ENCODE assay signal across 21 mouse cellular contexts in the genomic region with DNA sequence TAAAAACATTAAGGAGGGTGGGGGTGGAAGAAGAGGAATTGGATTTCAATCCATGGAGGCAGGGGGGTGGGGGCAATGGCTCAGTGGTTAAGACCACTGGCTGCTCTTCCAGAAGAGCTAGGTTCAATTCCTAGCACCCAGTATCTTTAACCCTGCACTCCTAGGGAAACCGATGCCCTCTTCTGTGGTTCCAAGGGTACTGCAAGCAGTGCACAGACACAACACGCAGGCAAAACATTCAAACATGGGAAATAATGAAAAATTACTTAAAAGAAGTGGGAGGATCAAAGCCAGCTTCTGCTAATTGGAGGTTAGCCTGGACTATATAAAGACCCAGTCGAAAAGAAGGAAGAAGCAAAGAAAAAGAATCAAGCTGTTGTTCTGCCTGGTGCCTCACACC. TPM values are rescaled to one million over a fixed set of nuclear protein-coding genes. Genes with fewer than 3 reads are reported as not detected.
A peak's percentile ranks its signal among the peaks of the same experiment; 100 is the strongest.
DNase-seq lines count a peak whose midpoint lies in the region; ATAC-seq and TF ChIP-seq lines count a peak whose summit lies in the region.
"Had no signal": no experiment of that assay in that cellular context is flagged by ENCODE, and none has a peak within 500 bp of the region (broad histone marks: within the 10 kb centered on the region; RNA-seq: fewer than 3 reads in every experiment).

No protein-coding gene starts in this region.

- no peak for DNase-seq in cerebellum, adult 2 months
- no peak for DNase-seq in cerebellum, adult 11-12 months
- no peak for DNase-seq in kidney, adult 2 months
- DNase-seq in kidney, postnatal 36 days: no peak
- peak; percentile 21 for DNase-seq in thymus, adult 2 months
- no peak for DNase-seq in thymus, postnatal 14 days
- no peak for DNase-seq in stomach, postnatal 0 days (ENCODE audit: low spot score)
- DNase-seq: adrenal gland, postnatal 36 days; kidney, adult 9 months had no signal

- TF ChIP-seq EP300 in stomach, postnatal 0 days (optimal IDR thresholded peaks at IDR 0.05): no peak

- no peak overlapping the region for H3K9ac ChIP-seq in stomach, postnatal 0 days (ENCODE audit: low read length)
- H3K9ac ChIP-seq: embryonic facial prominence, embryonic 12.5 days; limb, embryonic 13.5 days had no signal

- H3K4me1 ChIP-seq in cerebellum, adult 2 months (ENCODE audit: control insufficient read depth, insufficient read depth, low read length): no peaks in the 10 kb centered on the region
- H3K4me1 ChIP-seq in kidney, adult 2 months (ENCODE audit: control insufficient read depth, insufficient read depth, low read length): 0 out of 2 replicates have a peak, but pooled peaks cover 3% of the 10 kb centered on the region
- peaks cover 6% of the 10 kb centered on the region; the same call in 1 of the 2 replicates for H3K4me1 ChIP-seq in thymus, adult 2 months (replicated peaks; ENCODE audit: control insufficient read depth, insufficient read depth, low read length)
- no peaks in the 10 kb centered on the region for H3K4me1 ChIP-seq in stomach, postnatal 0 days (replicated peaks; ENCODE audit: control insufficient read depth, insufficient read depth)
- H3K4me1 ChIP-seq: embryonic facial prominence, embryonic 12.5 days had no signal

- H3K27ac ChIP-seq in cerebellum, adult 2 months (ENCODE audit: insufficient read depth, low read length): no peak overlapping the region
- no peak overlapping the region for H3K27ac ChIP-seq in kidney, adult 2 months (ENCODE audit: insufficient read depth, low read depth, low read length)
- H3K27ac ChIP-seq in thymus, adult 2 months (ENCODE audit: control insufficient read depth, insufficient read depth, low read length): no peak overlapping the region
- no peak overlapping the region for H3K27ac ChIP-seq in stomach, postnatal 0 days (replicated peaks)
- H3K27ac ChIP-seq: embryonic facial prominence, embryonic 12.5 days; hindbrain, embryonic 14.5 days; limb, embryonic 13.5 days had no signal

- no peak for ATAC-seq in stomach, postnatal 0 days (ENCODE audit: low FRiP score, low TSS enrichment)
- no peak for ATAC-seq in monocyte, adult 5-6 weeks (replicated peaks; ENCODE audit: insufficient number of reproducible peaks, low FRiP score, low TSS enrichment, poor library complexity, severe bottlenecking)

- peak; percentile 7; the same call in 1 of the 2 replicates for TF ChIP-seq CTCF in cerebellum, adult 2 months (IDR thresholded peaks at IDR 0.05; ENCODE audit: borderline replicate concordance, insufficient read depth, low read depth, low read length)
- TF ChIP-seq CTCF in kidney, adult 2 months (conservative IDR thresholded peaks at IDR 0.05; ENCODE audit: insufficient read depth, insufficient read length, low read depth, low read length): 0 out of 2 replicates have a peak, but pooled peaks have one; percentile 10
- TF ChIP-seq CTCF in thymus, adult 2 months (IDR thresholded peaks at IDR 0.05; ENCODE audit: borderline replicate concordance, control insufficient read depth, extremely low read depth, insufficient read depth, low read length, poor library complexity): no peak
- TF ChIP-seq CTCF in stomach, postnatal 0 days (IDR thresholded peaks at IDR 0.05; ENCODE audit: low read depth): peak; percentile 37

- H3K4me3 ChIP-seq in cerebellum, adult 2 months (replicated peaks; ENCODE audit: insufficient read depth, low read depth, low read length): no peak overlapping the region
- H3K4me3 ChIP-seq in kidney, adult 2 months (ENCODE audit: insufficient read depth, low read depth, low read length): no peak overlapping the region
- H3K4me3 ChIP-seq in thymus, adult 2 months (ENCODE audit: control insufficient read depth, insufficient read depth, low read length): no peak overlapping the region
- H3K4me3 ChIP-seq in stomach, postnatal 0 days (ENCODE audit: low read depth, low read length): no peak overlapping the region

- H3K27me3 ChIP-seq in cerebellum, adult 2 months (ENCODE audit: control insufficient read depth, insufficient read depth, low read length): no peaks in the 10 kb centered on the region; the same call in 1 of the 2 replicates
- peaks cover 6% of the 10 kb centered on the region for H3K27me3 ChIP-seq in kidney, adult 2 months (replicated peaks; ENCODE audit: control insufficient read depth, insufficient read depth, low read length)
- H3K27me3 ChIP-seq in thymus, adult 2 months (ENCODE audit: control insufficient read depth, insufficient read depth, low read length): no peaks in the 10 kb centered on the region
- H3K27me3 ChIP-seq in stomach, postnatal 0 days (ENCODE audit: control insufficient read depth, insufficient read depth, low read length): no peaks in the 10 kb centered on the region; the same call in 1 of the 2 replicates

- no peaks in the 10 kb centered on the region for H3K9me3 ChIP-seq in stomach, postnatal 0 days (ENCODE audit: control insufficient read depth, low read length)
- H3K9me3 ChIP-seq: embryonic facial prominence, embryonic 12.5 days had no signal

- H3K36me3 ChIP-seq in kidney, adult 2 months (ENCODE audit: control insufficient read depth, insufficient read depth, low read length): no peaks in the 10 kb centered on the region
- no peaks in the 10 kb centered on the region for H3K36me3 ChIP-seq in thymus, adult 2 months (ENCODE audit: control insufficient read depth, insufficient read depth, low read length)
- H3K36me3 ChIP-seq in stomach, postnatal 0 days (ENCODE audit: control insufficient read depth, insufficient read depth, low read length): no peaks in the 10 kb centered on the region
- H3K36me3 ChIP-seq: embryonic facial prominence, embryonic 12.5 days; limb, embryonic 13.5 days had no signal

- H3K4me2 ChIP-seq in stomach, postnatal 0 days (replicated peaks; ENCODE audit: low read depth): no peak overlapping the region

- 96% methylated on average over 3 of the region's 3 CpGs for WGBS in cerebellum, adult 2 months
- 89% methylated on average over 3 of the region's 3 CpGs for WGBS in kidney, adult 2 months
- WGBS in thymus, adult 2 months: 91% methylated on average over 3 of the region's 3 CpGs
- WGBS in stomach, postnatal 0 days: 81% methylated on average over 3 of the region's 3 CpGs

- TF ChIP-seq POLR2A in cerebellum, adult 2 months (IDR thresholded peaks at IDR 0.05; ENCODE audit: borderline replicate concordance, insufficient read depth, low read length): no peak
- no peak for TF ChIP-seq POLR2A in kidney, adult 2 months (IDR thresholded peaks at IDR 0.05; ENCODE audit: low read depth, low read length)
- TF ChIP-seq POLR2A in thymus, adult 2 months (IDR thresholded peaks at IDR 0.05; ENCODE audit: control insufficient read depth, extremely low read depth, insufficient read depth, low read length, poor library complexity): no peak

RNA-seq across cellular contexts. Expression of a gene that starts 0.9 kb away (rescaled TPM):
- 7.7 and 10.6 TPM in 2 replicates for polyA plus RNA-seq in cerebellum, adult 2 months (2012; rRNA removed)
- 2.6 and 2.8 TPM in 2 replicates for polyA plus RNA-seq in kidney, adult 2 months (2012; rRNA removed)
- polyA plus RNA-seq in thymus, adult 2 months (2012; rRNA removed): 8.5 and 10.8 TPM in 2 replicates
- polyA plus RNA-seq in stomach, postnatal 0 days (2015; fragmentation: Nextera tagmentation; extraction: Ambion mirVana): 17.8 and 18.4 TPM in 2 replicates
- total RNA-seq in monocyte, adult 5-6 weeks (2017): 56.7 to 59.9 TPM (median 59.8 TPM) in 3 replicates

RNA-seq across cellular contexts. Expression of a gene that starts 24.6 kb away (rescaled TPM):
- 344 and 372 TPM in 2 replicates for polyA plus RNA-seq in cerebellum, adult 2 months (2012; rRNA removed)
- polyA plus RNA-seq in kidney, adult 2 months (2012; rRNA removed): 303 and 332 TPM in 2 replicates
- polyA plus RNA-seq in thymus, adult 2 months (2012; rRNA removed): 595 and 682 TPM in 2 replicates
- polyA plus RNA-seq in stomach, postnatal 0 days (2015; fragmentation: Nextera tagmentation; extraction: Ambion mirVana): 296 and 303 TPM in 2 replicates
- 29.5 to 45.0 TPM (median 41.6 TPM) in 3 replicates for total RNA-seq in monocyte, adult 5-6 weeks (2017)

RNA-seq across cellular contexts. Expression of a gene that starts 28.9 kb away (rescaled TPM):
- 0.08 and 0.11 TPM in 2 replicates for polyA plus RNA-seq in cerebellum, adult 2 months (2012; rRNA removed)
- 0.05 and 0.12 TPM in 2 replicates for polyA plus RNA-seq in kidney, adult 2 months (2012; rRNA removed)
- polyA plus RNA-seq in thymus, adult 2 months (2012; rRNA removed): 0.19 TPM in 1 of 2 replicates, not detected in the other
- polyA plus RNA-seq in stomach, postnatal 0 days (2015; fragmentation: Nextera tagmentation; extraction: Ambion mirVana): not detected in 2 replicates
- total RNA-seq in monocyte, adult 5-6 weeks (2017): not detected in 3 replicates
- total RNA-seq: left cerebral cortex, adult 8-10 months had no signal
- polyA plus RNA-seq: activated CD4-positive, CD25-positive, alpha-beta regulatory T cell, adult 4 months; embryonic facial prominence, embryonic 12.5 days; heart, postnatal 0 days; hindbrain, embryonic 14.5 days; limb, embryonic 13.5 days had no signal

RNA-seq across cellular contexts. Expression of a gene that starts 29.5 kb away (rescaled TPM):
- 12.4 and 13.0 TPM in 2 replicates for polyA plus RNA-seq in cerebellum, adult 2 months (2012; rRNA removed)
- 5.1 and 6.6 TPM in 2 replicates for polyA plus RNA-seq in kidney, adult 2 months (2012; rRNA removed)
- polyA plus RNA-seq in thymus, adult 2 months (2012; rRNA removed): 9.3 and 10.6 TPM in 2 replicates
- polyA plus RNA-seq in stomach, postnatal 0 days (2015; fragmentation: Nextera tagmentation; extraction: Ambion mirVana): 5.6 and 6.3 TPM in 2 replicates
- total RNA-seq in monocyte, adult 5-6 weeks (2017): 19.5 to 31.0 TPM (median 23.3 TPM) in 3 replicates

RNA-seq across cellular contexts. Expression of a gene that starts 50.4 kb away (rescaled TPM):
- not detected in 2 replicates for polyA plus RNA-seq in cerebellum, adult 2 months (2012; rRNA removed)
- polyA plus RNA-seq in kidney, adult 2 months (2012; rRNA removed): not detected in 2 replicates
- polyA plus RNA-seq in thymus, adult 2 months (2012; rRNA removed): not detected in 2 replicates
- polyA plus RNA-seq in stomach, postnatal 0 days (2015; fragmentation: Nextera tagmentation; extraction: Ambion mirVana): not detected in 2 replicates
- total RNA-seq in monocyte, adult 5-6 weeks (2017): not detected in 3 replicates
- total RNA-seq: adrenal gland, postnatal 36 days; gastrocnemius, postnatal 4 days; left cerebral cortex, adult 8-10 months; megakaryocyte-erythroid progenitor cell, adult 5-6 weeks had no signal
- polyA plus RNA-seq: activated CD4-positive, CD25-positive, alpha-beta regulatory T cell, adult 4 months; embryonic facial prominence, embryonic 12.5 days; frontal cortex, adult 2 months; heart, postnatal 0 days; hindbrain, embryonic 14.5 days; limb, embryonic 13.5 days; lung, embryonic 16.5 days; testis, adult 2 months had no signal
